Mouse (Mus musculus): ENCODE measurements around the gene Btbd17. TPM values are rescaled to one million over a fixed set of nuclear protein-coding genes. Genes with fewer than 3 reads are reported as not detected.

Btbd17 gene
- polyA plus RNA-seq, 1 experiment: 0.52 TPM

- TF ChIP-seq POLR2A (IDR thresholded peaks at IDR 0.05; ENCODE audit: low read depth, low read length): no peak
- TF ChIP-seq CTCF (IDR thresholded peaks at IDR 0.05; ENCODE audit: extremely low read depth, insufficient read length, insufficient replicate concordance, low read depth, low read length): no peak
- Histone ChIP-seq H3K36me3 (ENCODE audit: control insufficient read depth, insufficient read depth, low read length) (no peaks in the 10 kb centered on the region), H3K27ac (ENCODE audit: insufficient read depth, low read depth, low read length) (no peak overlapping the region), H3K4me1 (ENCODE audit: control insufficient read depth, insufficient read depth, insufficient read length, low read length) (no peaks in the 10 kb centered on the region; the same call in 1 of the 2 replicates), H3K27me3 (ENCODE audit: control insufficient read depth, insufficient read depth, low read length) (peaks cover 22% of the 10 kb centered on the region), H3K4me3 (ENCODE audit: low read depth, low read length) (no peak overlapping the region)
- 45% methylated on average over 4 of the region's 4 CpGs for WGBS
Observed at GRCm38 (mm10) chr11:114794691-114795090, 1.1 kb downstream of the Btbd17 start.

- WGBS: 62% methylated on average over 19 of the region's 19 CpGs
- Histone ChIP-seq H3K27ac (ENCODE audit: insufficient read depth, low read depth, low read length) (no peak overlapping the region), H3K27me3 (ENCODE audit: control insufficient read depth, insufficient read depth, low read length) (peaks cover 25% of the 10 kb centered on the region), H3K4me1 (ENCODE audit: control insufficient read depth, insufficient read depth, insufficient read length, low read length) (no peaks in the 10 kb centered on the region; the same call in 1 of the 2 replicates), H3K4me3 (ENCODE audit: low read depth, low read length) (no peak overlapping the region), H3K36me3 (ENCODE audit: control insufficient read depth, insufficient read depth, low read length) (no peaks in the 10 kb centered on the region)
- no peak for TF ChIP-seq POLR2A (IDR thresholded peaks at IDR 0.05; ENCODE audit: low read depth, low read length)
- no peak for TF ChIP-seq CTCF (IDR thresholded peaks at IDR 0.05; ENCODE audit: extremely low read depth, insufficient read length, insufficient replicate concordance, low read depth, low read length)
Observed at GRCm38 (mm10) chr11:114793868-114794545, 1.7 kb downstream of the Btbd17 start.

- H3K27ac ChIP-seq (ENCODE audit: insufficient read depth, low read depth, low read length): no peak overlapping the region
- no peaks in the 10 kb centered on the region for H3K36me3 ChIP-seq (ENCODE audit: control insufficient read depth, insufficient read depth, low read length)
- H3K27me3 ChIP-seq (ENCODE audit: control insufficient read depth, insufficient read depth, low read length): peaks cover 25% of the 10 kb centered on the region
- TF ChIP-seq CTCF (IDR thresholded peaks at IDR 0.05; ENCODE audit: extremely low read depth, insufficient read length, insufficient replicate concordance, low read depth, low read length) (no peak), POLR2A (IDR thresholded peaks at IDR 0.05; ENCODE audit: low read depth, low read length) (no peak)
- no peak overlapping the region for H3K4me3 ChIP-seq (ENCODE audit: low read depth, low read length)
- no peaks in the 10 kb centered on the region; the same call in 1 of the 2 replicates for H3K4me1 ChIP-seq (ENCODE audit: control insufficient read depth, insufficient read depth, insufficient read length, low read length)
- WGBS: 45% methylated on average over 5 of the region's 5 CpGs
Observed at GRCm38 (mm10) chr11:114792931-114793494, 2.7 kb downstream of the Btbd17 start.

GRCm38 (mm10) chr11:114791891-114792411 lies 3.8 kb downstream of the Btbd17 start:
- Histone ChIP-seq H3K36me3 (ENCODE audit: control insufficient read depth, insufficient read depth, low read length) (no peaks in the 10 kb centered on the region), H3K4me3 (ENCODE audit: low read depth, low read length) (peak overlapping the region; percentile 29), H3K27me3 (ENCODE audit: control insufficient read depth, insufficient read depth, low read length) (peaks cover 33% of the 10 kb centered on the region), H3K27ac (ENCODE audit: insufficient read depth, low read depth, low read length) (no peak overlapping the region), H3K4me1 (ENCODE audit: control insufficient read depth, insufficient read depth, insufficient read length, low read length) (no peaks in the 10 kb centered on the region; the same call in 1 of the 2 replicates)
- TF ChIP-seq CTCF (IDR thresholded peaks at IDR 0.05; ENCODE audit: extremely low read depth, insufficient read length, insufficient replicate concordance, low read depth, low read length) (no peak), POLR2A (IDR thresholded peaks at IDR 0.05; ENCODE audit: low read depth, low read length) (no peak)
- WGBS: 2% methylated on average over 59 of the region's 59 CpGs

GRCm38 (mm10) chr11:114791351-114791889 lies 4.3 kb downstream of the Btbd17 start:
- H3K4me1 ChIP-seq (ENCODE audit: control insufficient read depth, insufficient read depth, insufficient read length, low read length): no peaks in the 10 kb centered on the region; the same call in 1 of the 2 replicates
- H3K27me3 ChIP-seq (ENCODE audit: control insufficient read depth, insufficient read depth, low read length): peaks cover 38% of the 10 kb centered on the region
- no peaks in the 10 kb centered on the region for H3K36me3 ChIP-seq (ENCODE audit: control insufficient read depth, insufficient read depth, low read length)
- H3K4me3 ChIP-seq (ENCODE audit: low read depth, low read length): peak overlapping the region; percentile 29
- TF ChIP-seq POLR2A (IDR thresholded peaks at IDR 0.05; ENCODE audit: low read depth, low read length) (no peak), CTCF (IDR thresholded peaks at IDR 0.05; ENCODE audit: extremely low read depth, insufficient read length, insufficient replicate concordance, low read depth, low read length) (no peak)
- WGBS: 4% methylated on average over 50 of the region's 50 CpGs
- no peak overlapping the region for H3K27ac ChIP-seq (ENCODE audit: insufficient read depth, low read depth, low read length)

- peaks cover 43% of the 10 kb centered on the region for H3K27me3 ChIP-seq (ENCODE audit: control insufficient read depth, insufficient read depth, low read length)
- 25% methylated on average over 4 of the region's 4 CpGs for WGBS
- H3K36me3 ChIP-seq (ENCODE audit: control insufficient read depth, insufficient read depth, low read length): no peaks in the 10 kb centered on the region
- TF ChIP-seq CTCF (IDR thresholded peaks at IDR 0.05; ENCODE audit: extremely low read depth, insufficient read length, insufficient replicate concordance, low read depth, low read length) (no peak), POLR2A (IDR thresholded peaks at IDR 0.05; ENCODE audit: low read depth, low read length) (no peak)
- no peaks in the 10 kb centered on the region; the same call in 1 of the 2 replicates for H3K4me1 ChIP-seq (ENCODE audit: control insufficient read depth, insufficient read depth, insufficient read length, low read length)
- no peak overlapping the region for H3K27ac ChIP-seq (ENCODE audit: insufficient read depth, low read depth, low read length)
- no peak overlapping the region for H3K4me3 ChIP-seq (ENCODE audit: low read depth, low read length)
Observed at GRCm38 (mm10) chr11:114790841-114791240, 4.9 kb downstream of the Btbd17 start.

GRCm38 (mm10) chr11:114790171-114790570 lies 5.6 kb downstream of the Btbd17 start:
- TF ChIP-seq POLR2A (IDR thresholded peaks at IDR 0.05; ENCODE audit: low read depth, low read length) (no peak), CTCF (IDR thresholded peaks at IDR 0.05; ENCODE audit: extremely low read depth, insufficient read length, insufficient replicate concordance, low read depth, low read length) (no peak)
- Histone ChIP-seq H3K36me3 (ENCODE audit: control insufficient read depth, insufficient read depth, low read length) (no peaks in the 10 kb centered on the region), H3K4me1 (ENCODE audit: control insufficient read depth, insufficient read depth, insufficient read length, low read length) (no peaks in the 10 kb centered on the region; the same call in 1 of the 2 replicates), H3K27ac (ENCODE audit: insufficient read depth, low read depth, low read length) (no peak overlapping the region), H3K27me3 (ENCODE audit: control insufficient read depth, insufficient read depth, low read length) (peaks cover 43% of the 10 kb centered on the region), H3K4me3 (ENCODE audit: low read depth, low read length) (no peak overlapping the region)
- WGBS: 72% methylated on average over 12 of the region's 12 CpGs

All from small intestine, adult 2 months (tissue).